In genomic region chr4:116159912-116160311, GRCm38 (mm10) we compare ENCODE assay signal across 9 mouse cellular contexts. TPM values are rescaled to one million over a fixed set of nuclear protein-coding genes. Genes with fewer than 3 reads are reported as not detected.
DNase-seq lines count a peak whose midpoint lies in the region; ATAC-seq and TF ChIP-seq lines count a peak whose summit lies in the region.
"Had no signal": no experiment of that assay in that cellular context is flagged by ENCODE, and none has a peak within 500 bp of the region (broad histone marks: within the 10 kb centered on the region; RNA-seq: fewer than 3 reads in every experiment).

No protein-coding gene starts in this region.

- TF ChIP-seq CTCF in bone marrow, adult 2 months (IDR thresholded peaks at IDR 0.05; ENCODE audit: control insufficient read depth, insufficient read depth, low read length), result 0 out of 2 replicates have a peak, but pooled peaks have one; percentile 18

- no peaks in the 10 kb centered on the region for H3K9me3 ChIP-seq in kidney, embryonic 15.5 days (replicated peaks)
- no peaks in the 10 kb centered on the region for H3K9me3 ChIP-seq in ES-E14 (ENCODE audit: control insufficient read depth, insufficient read depth, low read depth, low read length)
- H3K9me3 ChIP-seq: embryonic facial prominence, embryonic 13.5 days; limb, embryonic 13.5 days had no signal

- peaks cover 19% of the 10 kb centered on the region; the same call in 1 of the 2 replicates for H3K4me1 ChIP-seq in kidney, embryonic 15.5 days
- 0 out of 4 replicates have a peak, but pooled peaks cover 0 to 5% of the 10 kb centered on the region in 2 experiments for H3K4me1 ChIP-seq in ES-E14 (ENCODE audit: control insufficient read depth in 2 of 2, insufficient read depth in 2 of 2, low read length in 2 of 2, poor library complexity in 1 of 2)
- no peaks in the 10 kb centered on the region for H3K4me1 ChIP-seq in bone marrow, adult 2 months (ENCODE audit: control insufficient read depth, insufficient read depth, low read length)
- H3K4me1 ChIP-seq: embryonic facial prominence, embryonic 13.5 days had no signal

- DNase-seq in kidney, postnatal 14 days, result no peak
- no peak for DNase-seq in ES-E14 (ENCODE audit: low read depth, low spot score)
- DNase-seq in lung, postnatal 25 days (ENCODE audit: low spot score), result peak; percentile 37
- DNase-seq in thymus, postnatal 4 days, result peak; percentile 80
- DNase-seq in layer of hippocampus, adult 9-11 months, result no peak

- H3K27me3 ChIP-seq in kidney, embryonic 15.5 days, result no peaks in the 10 kb centered on the region
- H3K27me3 ChIP-seq: embryonic facial prominence, embryonic 13.5 days; limb, embryonic 13.5 days had no signal

- no peak overlapping the region for H3K9ac ChIP-seq in kidney, embryonic 15.5 days
- no peak overlapping the region for H3K9ac ChIP-seq in ES-E14 (ENCODE audit: insufficient read depth, low read depth, low read length, poor library complexity, severe bottlenecking)
- H3K9ac ChIP-seq: embryonic facial prominence, embryonic 13.5 days; limb, embryonic 13.5 days had no signal

- no peak for TF ChIP-seq POLR2A in bone marrow, adult 2 months (IDR thresholded peaks at IDR 0.05; ENCODE audit: borderline replicate concordance, control insufficient read depth, low read depth, low read length)

- 0 out of 2 replicates have a peak overlapping the region, but pooled peaks have one; percentile 3 for H3K27ac ChIP-seq in kidney, embryonic 15.5 days
- H3K27ac ChIP-seq in ES-E14 (ENCODE audit: insufficient read depth, low read depth, low read length, poor library complexity, severe bottlenecking), result no peak overlapping the region
- no peak overlapping the region for H3K27ac ChIP-seq in bone marrow, adult 2 months (ENCODE audit: control insufficient read depth, insufficient read depth, low read depth, low read length, poor library complexity)
- H3K27ac ChIP-seq: embryonic facial prominence, embryonic 13.5 days; limb, embryonic 13.5 days had no signal

- H3K4me2 ChIP-seq in kidney, embryonic 15.5 days, result no peak overlapping the region
- H3K4me2 ChIP-seq: embryonic facial prominence, embryonic 13.5 days; limb, embryonic 13.5 days had no signal

- in situ Hi-C loops in ES-E14 (cut with MboI; ENCODE audit: low sequenced_read_pairs in 2 of 2, unreplicated experiment in 2 of 2), result no loop called here

- WGBS in kidney, embryonic 15.5 days, result 76% methylated on average over 3 of the region's 3 CpGs
- WGBS in bone marrow, adult 2 months, result 33% methylated on average over 3 of the region's 3 CpGs

- H3K4me3 ChIP-seq in kidney, embryonic 15.5 days (replicated peaks), result no peak overlapping the region
- H3K4me3 ChIP-seq in ES-E14 (ENCODE audit: insufficient read depth in 1 of 2, low read depth in 1 of 2, low read length in 2 of 2, poor library complexity in 1 of 2, severe bottlenecking in 1 of 2), result no peak overlapping the region
- H3K4me3 ChIP-seq in bone marrow, adult 2 months (replicated peaks; ENCODE audit: control insufficient read depth, low read depth, low read length), result no peak overlapping the region
- H3K4me3 ChIP-seq: embryonic facial prominence, embryonic 13.5 days; limb, embryonic 13.5 days had no signal

- peaks cover 59% of the 10 kb centered on the region for H3K36me3 ChIP-seq in kidney, embryonic 15.5 days
- peaks cover 27% of the 10 kb centered on the region for H3K36me3 ChIP-seq in ES-E14 (ENCODE audit: control insufficient read depth, insufficient read depth, low read length, poor library complexity, severe bottlenecking)

- ATAC-seq in kidney, embryonic 15.5 days (replicated peaks; ENCODE audit: low FRiP score), result no peak

TF ChIP-seq in ES-E14, 5 proteins besides CTCF, POLR2A, EP300 and RAD21:
- TF ChIP-seq ZC3H11A (IDR thresholded peaks at IDR 0.05; ENCODE audit: borderline replicate concordance, low read depth, low read length) (0 out of 2 replicates have a peak, but pooled peaks have one; percentile 1), MAFK (IDR thresholded peaks at IDR 0.05; ENCODE audit: insufficient read depth, low read depth, low read length) (no peak)

RNA-seq across cellular contexts. Expression of gene Tspan1, which starts 7.5 kb away (rescaled TPM):
- 2.1 and 6.4 TPM in 2 replicates for polyA plus RNA-seq in kidney, embryonic 15.5 days (2015; fragmentation: Nextera tagmentation; extraction: Ambion mirVana)
- total RNA-seq in ES-E14 (2012; rRNA removed), result 1.7 and 3.0 TPM in 2 replicates
- polyA plus RNA-seq in bone marrow, adult 2 months (2011; ENCODE audit: insufficient read depth, insufficient read length, low replicate concordance, missing spikeins), result not detected in 2 replicates

RNA-seq across cellular contexts. Expression of gene Lurap1, which starts 8.8 kb away (rescaled TPM):
- polyA plus RNA-seq in kidney, embryonic 15.5 days (2015; fragmentation: Nextera tagmentation; extraction: Ambion mirVana), result 2.7 and 3.2 TPM in 2 replicates
- 0.49 and 0.95 TPM in 2 replicates for total RNA-seq in ES-E14 (2012; rRNA removed)
- 0.35 TPM in 1 of 2 replicates, not detected in the other for polyA plus RNA-seq in bone marrow, adult 2 months (2011; ENCODE audit: insufficient read depth, insufficient read length, low replicate concordance, missing spikeins)

RNA-seq across cellular contexts. Expression of gene 1700042G07Rik, which starts 13.3 kb away (rescaled TPM):
- not detected in 2 replicates for polyA plus RNA-seq in kidney, embryonic 15.5 days (2015; fragmentation: Nextera tagmentation; extraction: Ambion mirVana)
- total RNA-seq in ES-E14 (2012; rRNA removed), result not detected in 2 replicates
- not detected in 2 replicates for polyA plus RNA-seq in bone marrow, adult 2 months (2011; ENCODE audit: insufficient read depth, insufficient read length, low replicate concordance, missing spikeins)
- polyA plus RNA-seq: embryonic facial prominence, embryonic 13.5 days; limb, embryonic 13.5 days had no signal

RNA-seq across cellular contexts. Expression of gene Gm49337, which starts 13.3 kb away (rescaled TPM):
- not detected in 2 replicates for polyA plus RNA-seq in kidney, embryonic 15.5 days (2015; fragmentation: Nextera tagmentation; extraction: Ambion mirVana)
- total RNA-seq in ES-E14 (2012; rRNA removed), result 0.69 and 1.0 TPM in 2 replicates
- polyA plus RNA-seq in bone marrow, adult 2 months (2011; ENCODE audit: insufficient read depth, insufficient read length, low replicate concordance, missing spikeins), result not detected in 2 replicates
- polyA plus RNA-seq: embryonic facial prominence, embryonic 13.5 days; limb, embryonic 13.5 days had no signal

RNA-seq across cellular contexts. Expression of gene Pomgnt1, which starts 36.3 kb away (rescaled TPM):
- 61.7 and 62.2 TPM in 2 replicates for polyA plus RNA-seq in kidney, embryonic 15.5 days (2015; fragmentation: Nextera tagmentation; extraction: Ambion mirVana)
- 48.6 and 51.5 TPM in 2 replicates for total RNA-seq in ES-E14 (2012; rRNA removed)
- polyA plus RNA-seq in bone marrow, adult 2 months (2011; ENCODE audit: insufficient read depth, insufficient read length, low replicate concordance, missing spikeins), result 6.8 and 14.5 TPM in 2 replicates

Comparison
In these comparisons a context has a peak if more than half of its experiments do, and no peak if none do; other contexts are left out.
1. DNase-seq: peak in lung, postnatal 25 days (single experiment) and thymus, postnatal 4 days (single experiment); none in kidney, postnatal 14 days (single experiment), ES-E14 (single experiment) and layer of hippocampus, adult 9-11 months (single experiment).